In genomic region chr9:59072076-59072777, GRCm38 (mm10) we compare ENCODE assay signal across 9 mouse cellular contexts. TPM values are rescaled to one million over a fixed set of nuclear protein-coding genes. Genes with fewer than 3 reads are reported as not detected.
DNase-seq lines count a peak whose midpoint lies in the region; ATAC-seq and TF ChIP-seq lines count a peak whose summit lies in the region.
"Had no signal": no experiment of that assay in that cellular context is flagged by ENCODE, and none has a peak within 500 bp of the region (broad histone marks: within the 10 kb centered on the region; RNA-seq: fewer than 3 reads in every experiment).

No protein-coding gene starts in this region.

- peak overlapping the region; percentile 7 for H3K4me2 ChIP-seq in embryonic facial prominence, embryonic 13.5 days
- peak overlapping the region; percentile 27 for H3K4me2 ChIP-seq in intestine, embryonic 15.5 days (replicated peaks)
- peak overlapping the region; percentile 41 for H3K4me2 ChIP-seq in neural tube, embryonic 14.5 days (ENCODE audit: low read depth, low read length)

- no peak for DNase-seq in left cerebral cortex, adult 2 months (ENCODE audit: extremely low spot score in 1 of 2, low spot score in 2 of 2)
- DNase-seq in left cerebral cortex, adult 18-20 months (ENCODE audit: low spot score in 2 of 2), result no peak
- DNase-seq in spleen, postnatal 36 days (ENCODE audit: low spot score in 2 of 2), result no peak
- DNase-seq in gastrocnemius, postnatal 10 days, result no peak
- DNase-seq in urinary bladder, adult 18-20 months (ENCODE audit: low spot score in 2 of 2), result no peak

- ATAC-seq in embryonic facial prominence, embryonic 13.5 days (ENCODE audit: insufficient number of reproducible peaks, insufficient read depth, low FRiP score, low TSS enrichment, low read depth), result no peak
- ATAC-seq in intestine, embryonic 15.5 days, result no peak
- ATAC-seq in neural tube, embryonic 14.5 days (ENCODE audit: low read depth), result peak; percentile 87

- H3K9ac ChIP-seq in embryonic facial prominence, embryonic 13.5 days, result no peak overlapping the region
- H3K9ac ChIP-seq in intestine, embryonic 15.5 days, result no peak overlapping the region
- no peak overlapping the region for H3K9ac ChIP-seq in neural tube, embryonic 14.5 days (replicated peaks; ENCODE audit: low read depth, low read length)

- no peaks in the 10 kb centered on the region for H3K36me3 ChIP-seq in embryonic facial prominence, embryonic 13.5 days
- H3K36me3 ChIP-seq in intestine, embryonic 15.5 days, result no peaks in the 10 kb centered on the region
- no peaks in the 10 kb centered on the region for H3K36me3 ChIP-seq in neural tube, embryonic 14.5 days (ENCODE audit: control insufficient read depth, insufficient read depth, low read length)
- H3K36me3 ChIP-seq: G1E had no signal

- intact Hi-C loops in left cerebral cortex, adult 2 months (cut with DNase I), result no loop called here

- TF ChIP-seq CTCF in left cerebral cortex, adult 2 months (IDR thresholded peaks at IDR 0.05), result no peak

- no peaks in the 10 kb centered on the region for H3K27me3 ChIP-seq in embryonic facial prominence, embryonic 13.5 days
- no peaks in the 10 kb centered on the region for H3K27me3 ChIP-seq in intestine, embryonic 15.5 days (replicated peaks)
- H3K27me3 ChIP-seq in neural tube, embryonic 14.5 days (ENCODE audit: control insufficient read depth, insufficient read depth, low read length), result no peaks in the 10 kb centered on the region

- no peaks in the 10 kb centered on the region for H3K9me3 ChIP-seq in embryonic facial prominence, embryonic 13.5 days
- H3K9me3 ChIP-seq in intestine, embryonic 15.5 days, result no peaks in the 10 kb centered on the region
- H3K9me3 ChIP-seq in neural tube, embryonic 14.5 days (ENCODE audit: control insufficient read depth, low read length), result no peaks in the 10 kb centered on the region
- H3K9me3 ChIP-seq: G1E had no signal

- H3K4me3 ChIP-seq in left cerebral cortex, adult 2 months, result no peak overlapping the region
- no peak overlapping the region for H3K4me3 ChIP-seq in embryonic facial prominence, embryonic 13.5 days
- no peak overlapping the region for H3K4me3 ChIP-seq in intestine, embryonic 15.5 days (replicated peaks)
- 0 out of 2 replicates have a peak overlapping the region, but pooled peaks have one; percentile 2 for H3K4me3 ChIP-seq in neural tube, embryonic 14.5 days (ENCODE audit: low read depth, low read length)

- H3K27ac ChIP-seq in left cerebral cortex, adult 2 months, result peak overlapping the region; percentile 28; the same call in 1 of the 2 replicates
- 0 out of 2 replicates have a peak overlapping the region, but pooled peaks have one; percentile 3 for H3K27ac ChIP-seq in embryonic facial prominence, embryonic 13.5 days
- H3K27ac ChIP-seq in intestine, embryonic 15.5 days, result no peak overlapping the region
- H3K27ac ChIP-seq in neural tube, embryonic 14.5 days (ENCODE audit: low read depth, low read length), result peak overlapping the region; percentile 55

- peaks cover 28% of the 10 kb centered on the region for H3K4me1 ChIP-seq in embryonic facial prominence, embryonic 13.5 days
- H3K4me1 ChIP-seq in intestine, embryonic 15.5 days (replicated peaks), result peaks cover 16% of the 10 kb centered on the region
- H3K4me1 ChIP-seq in neural tube, embryonic 14.5 days (ENCODE audit: control insufficient read depth, insufficient read depth, low read length), result peaks cover 22% of the 10 kb centered on the region; the same call in 1 of the 2 replicates

- WGBS in embryonic facial prominence, embryonic 13.5 days, result 35% methylated on average over 14 of the region's 14 CpGs
- 30% methylated on average over 14 of the region's 14 CpGs for WGBS in intestine, embryonic 15.5 days
- WGBS in neural tube, embryonic 14.5 days, result 13% methylated on average over 14 of the region's 14 CpGs

RNA-seq across cellular contexts. Expression of gene Neo1, which starts 36.0 kb away (rescaled TPM):
- total RNA-seq in left cerebral cortex, adult 2 months (2021), result 10 to 100 TPM; 78.9 to 80.1 TPM
- 10 to 100 TPM; 70.1 to 72.7 TPM for total RNA-seq in left cerebral cortex, adult 18-20 months (2021)
- 42.6 and 44.3 TPM in 2 replicates for polyA plus RNA-seq in embryonic facial prominence, embryonic 13.5 days (2015; fragmentation: Nextera tagmentation; extraction: Ambion mirVana)
- 24.2 and 26.0 TPM in 2 replicates for polyA plus RNA-seq in intestine, embryonic 15.5 days (2015; fragmentation: Nextera tagmentation; extraction: Ambion mirVana)
- polyA plus RNA-seq in neural tube, embryonic 14.5 days (2014; fragmentation: Nextera tagmentation; extraction: Ambion mirVana), result 58.5 and 59.7 TPM in 2 replicates
- total RNA-seq in gastrocnemius, postnatal 10 days (2021), result 10 to 100 TPM; 65.9 to 68.0 TPM
- polyA plus RNA-seq: G1E had no signal
